Mouse (Mus musculus) retina, embryonic 14.5 days (tissue): ENCODE results near the gene Mpv17l2.
A peak's percentile ranks its signal among the peaks of the same experiment; 100 is the strongest.

Source experiments
- DNase-seq: peaks from one replicate; pipeline ENCODE4 v3.0.0-alpha.2; 2015; ENCODE audit warnings: low spot score

The Mpv17l2 gene

GRCm38 (mm10) chr8:70760775-70761406 is at the start of gene Mpv17l2:
Mpv17l2 (minus strand) TSS chr8:70760946.
- DNase-seq, result peak; percentile 98

GRCm38 (mm10) chr8:70808955-70809701 is 48.4 kb upstream of the Mpv17l2 start:
- no peak for DNase-seq

- DNase-seq, result no peak
Observed at GRCm38 (mm10) chr8:70808239-70808638, 47.5 kb upstream of the Mpv17l2 start, which contains the start of gene Il12rb1. Il12rb1 (plus strand) TSS chr8:70808449.

GRCm38 (mm10) chr8:70807304-70807703 is 46.6 kb upstream of the Mpv17l2 start:
- DNase-seq, result no peak

- DNase-seq, result no peak
Observed at GRCm38 (mm10) chr8:70806541-70806940, 45.8 kb upstream of the Mpv17l2 start.

- peak; percentile 84 for DNase-seq
Observed at GRCm38 (mm10) chr8:70804481-70805206, 43.9 kb upstream of the Mpv17l2 start, which contains the start of gene Mast3. Mast3 (minus strand) TSS chr8:70805054.

- DNase-seq, result peak; percentile 27
Observed at GRCm38 (mm10) chr8:70803761-70804480, 43.2 kb upstream of the Mpv17l2 start.

- no peak for DNase-seq
Observed at GRCm38 (mm10) chr8:70802786-70803510, 42.2 kb upstream of the Mpv17l2 start.

GRCm38 (mm10) chr8:70801830-70802229 is 41.1 kb upstream of the Mpv17l2 start:
- DNase-seq, result no peak

GRCm38 (mm10) chr8:70801156-70801555 is 40.4 kb upstream of the Mpv17l2 start:
- no peak for DNase-seq

GRCm38 (mm10) chr8:70800648-70801047 is 39.9 kb upstream of the Mpv17l2 start:
- DNase-seq, result no peak

GRCm38 (mm10) chr8:70798281-70798680 is 37.5 kb upstream of the Mpv17l2 start:
- DNase-seq, result no peak

GRCm38 (mm10) chr8:70797081-70798070 is 36.6 kb upstream of the Mpv17l2 start:
- peak; percentile 91 for DNase-seq

GRCm38 (mm10) chr8:70796403-70797080 is 35.8 kb upstream of the Mpv17l2 start:
- DNase-seq, result no peak

GRCm38 (mm10) chr8:70795370-70795769 is 34.6 kb upstream of the Mpv17l2 start:
- DNase-seq, result no peak

- DNase-seq, result no peak
Observed at GRCm38 (mm10) chr8:70794215-70794614, 33.5 kb upstream of the Mpv17l2 start.

- no peak for DNase-seq
Observed at GRCm38 (mm10) chr8:70792700-70793099, 32.0 kb upstream of the Mpv17l2 start.

- peak; percentile 99 for DNase-seq
Observed at GRCm38 (mm10) chr8:70791975-70792691, 31.4 kb upstream of the Mpv17l2 start.

- DNase-seq, result no peak
Observed at GRCm38 (mm10) chr8:70791294-70791701, 30.6 kb upstream of the Mpv17l2 start.
